Mouse (Mus musculus) lung, adult 2 months (tissue): ENCODE measurements around the gene Dnajc10.

Source experiments
- CTCF ChIP-seq: fragments of 200-500 bp; IDR thresholded peaks from 2 replicates; pipeline ENCODE4 v1.5.1; 2011; ENCODE audit warnings: mild to moderate bottlenecking, low read length, control low read depth; ENCODE audit not compliant: insufficient read depth
- POLR2A ChIP-seq: fragments of 200-500 bp; IDR thresholded peaks from 2 replicates; pipeline ENCODE4 v1.6.1; 2011; ENCODE audit warnings: low read depth, mild to moderate bottlenecking, control low read depth, low read length, borderline replicate concordance; ENCODE audit errors: extremely low read depth

DNA sequence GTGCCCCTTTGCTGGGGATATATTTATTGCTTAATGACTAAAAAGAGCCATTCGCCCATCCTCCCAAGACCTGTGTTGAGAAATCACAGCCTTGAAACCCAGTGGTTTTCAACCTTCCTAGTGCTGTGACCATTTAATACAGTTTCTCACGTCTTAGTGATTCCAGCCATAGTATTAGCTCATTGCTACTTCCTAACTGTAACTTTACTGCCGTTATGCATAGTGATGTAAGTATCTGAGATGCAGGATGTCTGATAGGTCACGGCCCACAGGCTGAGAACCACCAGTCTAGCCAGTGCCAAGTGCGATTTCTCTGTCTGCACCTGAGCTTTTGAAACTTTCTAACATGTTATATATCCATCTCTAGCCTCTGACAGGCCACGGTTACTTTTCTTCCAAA is 12.0 kb downstream of the Dnajc10 start:
- TF ChIP-seq CTCF: no peak
- no peak for TF ChIP-seq POLR2A
